Mouse (Mus musculus): ENCODE data around the gene Mical3. TPM values are rescaled to one million over a fixed set of nuclear protein-coding genes. Genes with fewer than 3 reads are reported as not detected.

Mical3 gene
- polyA plus RNA-seq, 2 experiments, result 13.3 to 17.3 TPM

DNA sequence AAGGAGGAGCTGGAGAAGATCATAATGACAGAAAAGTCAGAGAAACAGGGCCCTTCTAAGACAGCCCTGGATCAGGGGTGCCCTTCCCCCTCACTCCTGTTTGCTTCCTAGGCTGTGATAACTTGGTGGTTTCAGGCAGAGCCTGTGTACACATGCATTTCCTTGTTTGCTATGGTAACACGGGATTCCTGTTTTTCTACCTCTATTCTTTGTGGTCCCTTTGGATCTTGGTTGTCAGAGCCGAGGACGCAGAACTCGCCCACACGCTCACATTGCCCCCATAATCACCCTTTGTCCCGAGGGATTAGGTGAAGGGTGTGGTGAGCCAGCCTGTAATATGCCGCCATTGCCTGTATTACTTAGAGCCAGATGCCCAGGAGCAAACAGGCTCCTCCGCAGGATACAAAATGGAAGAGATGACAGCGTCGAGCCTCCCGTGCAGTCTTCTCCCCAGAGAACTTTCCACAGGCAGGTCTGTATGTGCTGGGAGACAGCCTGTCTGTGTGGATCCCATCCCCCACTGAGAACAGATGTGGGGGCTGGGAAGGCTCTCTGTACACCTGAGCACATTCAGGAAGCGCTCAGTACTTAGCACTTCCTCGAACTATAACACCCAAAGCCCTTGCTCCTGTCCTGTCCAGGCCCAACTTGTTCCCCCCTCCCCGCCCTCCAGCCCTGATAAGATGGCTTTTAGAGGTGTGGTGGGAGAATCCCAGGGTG is 45.4 kb upstream of the Mical3 start:
- Histone ChIP-seq H3K27me3 (ENCODE audit: control insufficient read depth, insufficient read depth, low read length) (no peaks in the 10 kb centered on the region), H3K9ac (ENCODE audit: low read depth, low read length, severe bottlenecking) (no peak overlapping the region), H3K4me3 (replicated peaks; ENCODE audit: low read length) (no peak overlapping the region), H3K27ac (replicated peaks; ENCODE audit: low read depth, low read length) (no peak overlapping the region), H3K4me1 (ENCODE audit: control insufficient read depth, insufficient read depth, low read length) (peaks cover 15% of the 10 kb centered on the region), H3K36me3 (ENCODE audit: control insufficient read depth, insufficient read depth, low read length) (no peaks in the 10 kb centered on the region), H3K9me3 (ENCODE audit: control insufficient read depth, low read length) (no peaks in the 10 kb centered on the region), H3K4me2 (replicated peaks; ENCODE audit: low read depth, low read length, severe bottlenecking) (no peak overlapping the region)
- ATAC-seq (ENCODE audit: low FRiP score, low read depth) (peak; percentile 55; the same call in 1 of the 2 replicates), DNase-seq (ENCODE audit: low spot score) (no peak)
- no peak for TF ChIP-seq POLR2A (IDR thresholded peaks at IDR 0.05; ENCODE audit: borderline replicate concordance, extremely low read depth, insufficient read depth, insufficient read length)
- WGBS, result 35% methylated on average over 14 of the region's 14 CpGs

DNA sequence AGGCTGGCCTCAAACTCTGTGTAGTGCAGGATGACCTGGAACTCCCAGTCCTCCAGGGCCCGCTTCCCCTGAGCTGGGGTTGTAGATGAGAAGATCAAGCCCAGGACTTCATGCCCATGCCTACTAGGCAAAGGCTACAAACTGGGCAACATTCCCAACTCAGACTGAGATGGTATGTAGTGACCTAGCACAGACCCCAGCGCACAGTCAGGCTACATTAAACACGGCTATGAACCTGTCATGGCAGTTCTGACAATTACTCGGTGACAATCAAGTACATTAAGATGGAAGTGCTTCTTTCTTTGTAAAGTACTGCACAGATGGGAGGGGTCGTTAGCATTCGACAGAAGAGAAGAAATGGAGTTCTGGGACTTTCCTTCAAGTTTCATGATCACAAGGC is 44.0 kb upstream of the Mical3 start:
- 87% methylated on average over 6 of the region's 6 CpGs for WGBS
- Histone ChIP-seq H3K27ac (replicated peaks; ENCODE audit: low read depth, low read length) (no peak overlapping the region), H3K4me2 (replicated peaks; ENCODE audit: low read depth, low read length, severe bottlenecking) (no peak overlapping the region), H3K9me3 (ENCODE audit: control insufficient read depth, low read length) (no peaks in the 10 kb centered on the region), H3K4me1 (ENCODE audit: control insufficient read depth, insufficient read depth, low read length) (peaks cover 15% of the 10 kb centered on the region), H3K4me3 (replicated peaks; ENCODE audit: low read length) (no peak overlapping the region), H3K9ac (ENCODE audit: low read depth, low read length, severe bottlenecking) (no peak overlapping the region), H3K27me3 (ENCODE audit: control insufficient read depth, insufficient read depth, low read length) (no peaks in the 10 kb centered on the region), H3K36me3 (ENCODE audit: control insufficient read depth, insufficient read depth, low read length) (no peaks in the 10 kb centered on the region)
- no peak for TF ChIP-seq POLR2A (IDR thresholded peaks at IDR 0.05; ENCODE audit: borderline replicate concordance, extremely low read depth, insufficient read depth, insufficient read length)
- DNase-seq (ENCODE audit: low spot score) (no peak), ATAC-seq (ENCODE audit: low FRiP score, low read depth) (no peak)

DNA sequence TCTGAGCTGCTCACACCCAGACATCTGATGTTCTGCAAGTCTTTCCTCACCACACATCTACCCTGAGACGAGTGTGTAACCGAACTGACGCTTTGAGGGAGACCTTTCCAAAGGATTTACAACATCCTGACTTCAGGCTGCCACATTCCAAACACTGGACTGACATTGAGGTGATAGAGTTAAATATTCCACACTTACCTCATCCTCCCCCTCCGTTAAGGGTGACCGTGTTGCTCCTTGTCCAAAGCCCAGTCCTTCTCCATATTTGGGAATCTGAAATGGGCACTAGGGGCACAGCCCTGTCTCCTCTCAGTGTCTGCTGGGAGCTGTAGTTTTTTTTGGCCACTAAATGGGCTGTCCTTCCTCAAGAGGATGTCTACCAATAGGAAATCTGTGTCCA is 42.7 kb upstream of the Mical3 start:
- H3K27ac ChIP-seq (replicated peaks; ENCODE audit: low read depth, low read length), result no peak overlapping the region
- H3K36me3 ChIP-seq (ENCODE audit: control insufficient read depth, insufficient read depth, low read length), result no peaks in the 10 kb centered on the region
- no peak for TF ChIP-seq POLR2A (IDR thresholded peaks at IDR 0.05; ENCODE audit: borderline replicate concordance, extremely low read depth, insufficient read depth, insufficient read length)
- no peak overlapping the region for H3K4me2 ChIP-seq (replicated peaks; ENCODE audit: low read depth, low read length, severe bottlenecking)
- peaks cover 15% of the 10 kb centered on the region for H3K4me1 ChIP-seq (ENCODE audit: control insufficient read depth, insufficient read depth, low read length)
- H3K9ac ChIP-seq (ENCODE audit: low read depth, low read length, severe bottlenecking), result no peak overlapping the region
- no peaks in the 10 kb centered on the region for H3K27me3 ChIP-seq (ENCODE audit: control insufficient read depth, insufficient read depth, low read length)
- H3K9me3 ChIP-seq (ENCODE audit: control insufficient read depth, low read length), result no peaks in the 10 kb centered on the region
- ATAC-seq (ENCODE audit: low FRiP score, low read depth) (no peak), DNase-seq (ENCODE audit: low spot score) (no peak)
- WGBS, result 30% methylated on average over 5 of the region's 5 CpGs
- H3K4me3 ChIP-seq (replicated peaks; ENCODE audit: low read length), result no peak overlapping the region

DNA sequence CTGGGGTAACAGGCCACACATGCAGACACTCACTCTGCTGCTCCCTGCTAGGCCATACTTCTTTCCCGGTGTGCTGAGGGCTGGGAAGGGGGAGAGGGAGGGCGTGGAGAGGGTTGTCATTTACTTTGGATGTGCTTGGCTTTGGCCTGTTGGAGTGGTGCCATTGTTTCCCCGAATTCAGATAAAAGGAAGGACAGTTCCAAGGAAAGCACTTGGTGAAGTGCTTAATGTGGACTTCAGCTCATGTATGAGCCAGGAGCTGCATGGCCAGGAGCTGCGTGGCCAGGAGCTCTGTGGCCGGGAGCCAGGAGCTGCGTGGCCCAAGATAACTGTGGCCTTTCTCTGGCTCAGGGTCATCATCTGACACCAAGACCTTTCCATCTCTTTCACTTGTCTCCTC is 40.3 kb upstream of the Mical3 start:
- no peak for TF ChIP-seq POLR2A (IDR thresholded peaks at IDR 0.05; ENCODE audit: borderline replicate concordance, extremely low read depth, insufficient read depth, insufficient read length)
- DNase-seq (ENCODE audit: low spot score), result no peak
- Histone ChIP-seq H3K4me2 (replicated peaks; ENCODE audit: low read depth, low read length, severe bottlenecking) (no peak overlapping the region), H3K9ac (ENCODE audit: low read depth, low read length, severe bottlenecking) (no peak overlapping the region), H3K36me3 (ENCODE audit: control insufficient read depth, insufficient read depth, low read length) (no peaks in the 10 kb centered on the region), H3K27ac (replicated peaks; ENCODE audit: low read depth, low read length) (no peak overlapping the region), H3K4me1 (ENCODE audit: control insufficient read depth, insufficient read depth, low read length) (peaks cover 12% of the 10 kb centered on the region), H3K9me3 (ENCODE audit: control insufficient read depth, low read length) (no peaks in the 10 kb centered on the region), H3K4me3 (replicated peaks; ENCODE audit: low read length) (no peak overlapping the region), H3K27me3 (ENCODE audit: control insufficient read depth, insufficient read depth, low read length) (no peaks in the 10 kb centered on the region)
- no peak for ATAC-seq (ENCODE audit: low FRiP score, low read depth)
- 82% methylated on average over 6 of the region's 6 CpGs for WGBS

DNA sequence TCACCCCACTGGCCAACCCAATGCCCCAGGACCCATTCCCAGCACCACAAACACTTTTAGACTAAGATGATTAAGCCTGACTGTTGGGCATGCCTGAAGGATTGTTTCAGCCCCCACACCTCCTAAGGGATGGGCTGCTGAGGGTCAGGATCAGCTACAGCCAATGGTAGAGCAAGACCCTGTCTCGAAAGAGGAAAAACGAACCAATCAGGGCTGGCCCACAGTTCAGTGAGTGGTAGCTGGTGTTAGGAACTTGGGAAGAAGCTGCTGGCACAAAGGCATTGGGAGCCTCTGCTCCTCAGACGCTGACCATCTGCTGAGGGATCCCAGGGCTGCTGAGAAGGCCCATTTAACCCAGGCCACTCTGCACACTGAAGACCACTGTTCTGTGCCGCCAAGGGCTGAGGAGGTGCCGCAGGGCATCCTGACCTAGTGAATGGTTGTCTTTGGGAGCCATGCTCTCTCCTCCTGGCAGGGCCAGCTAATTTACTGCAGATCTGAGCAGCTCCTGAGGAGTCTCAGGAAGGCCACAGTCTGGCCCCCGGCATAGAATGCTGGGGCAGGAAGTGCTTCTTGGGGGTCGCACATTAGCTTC is 36.7 kb upstream of the Mical3 start:
- no peak overlapping the region for H3K4me2 ChIP-seq (replicated peaks; ENCODE audit: low read depth, low read length, severe bottlenecking)
- H3K27ac ChIP-seq (replicated peaks; ENCODE audit: low read depth, low read length), result no peak overlapping the region
- no peak for ATAC-seq (ENCODE audit: low FRiP score, low read depth)

More for the DNA sequence above, 36.7 kb upstream of the Mical3 start:
- Histone ChIP-seq H3K27me3 (ENCODE audit: control insufficient read depth, insufficient read depth, low read length) (no peaks in the 10 kb centered on the region), H3K4me3 (replicated peaks; ENCODE audit: low read length) (no peak overlapping the region), H3K9ac (ENCODE audit: low read depth, low read length, severe bottlenecking) (no peak overlapping the region), H3K4me1 (ENCODE audit: control insufficient read depth, insufficient read depth, low read length) (no peaks in the 10 kb centered on the region), H3K9me3 (ENCODE audit: control insufficient read depth, low read length) (no peaks in the 10 kb centered on the region), H3K36me3 (ENCODE audit: control insufficient read depth, insufficient read depth, low read length) (no peaks in the 10 kb centered on the region)
- TF ChIP-seq POLR2A (IDR thresholded peaks at IDR 0.05; ENCODE audit: borderline replicate concordance, extremely low read depth, insufficient read depth, insufficient read length), result no peak
- 73% methylated on average over 7 of the region's 7 CpGs for WGBS
- DNase-seq (ENCODE audit: low spot score), result no peak

Data from limb, embryonic 14.5 days (tissue).